Mouse (Mus musculus) gonadal fat pad, adult 2 months (tissue): ENCODE measurements at regions not wholly inside any gene's neighbourhood (a gene's known extent, or its start where the extent isn't known, plus 50 kb on each side); places are given as distances from the start of the nearest gene placed in this dataset.
A peak's percentile ranks its signal among the peaks of the same experiment; 100 is the strongest.

Experiments
- DNase-seq: peaks from one replicate; pipeline ENCODE4 v3.0.0-alpha.2; 2012; ENCODE audit warnings: low read depth

DNA sequence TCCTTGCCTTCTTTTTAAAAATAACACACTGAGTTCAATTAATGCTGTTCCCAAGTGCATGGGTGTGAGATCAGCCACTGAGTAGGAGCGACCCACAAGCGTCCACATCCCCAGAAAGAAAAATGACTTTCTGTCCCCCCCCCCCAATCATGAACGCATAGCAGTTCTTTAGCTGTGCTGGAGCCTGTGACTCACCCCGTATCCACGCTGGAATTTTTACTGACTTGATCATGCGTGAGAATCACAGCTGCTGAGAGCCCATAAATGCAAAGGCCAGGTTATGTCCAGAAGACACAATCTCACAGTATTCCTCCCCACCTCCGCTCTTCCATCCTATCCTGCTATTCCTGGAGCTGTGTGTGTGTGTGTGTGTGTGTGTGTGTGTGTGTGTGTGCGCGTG, 53.3 kb downstream of the Fos start:
- no peak for DNase-seq

DNA sequence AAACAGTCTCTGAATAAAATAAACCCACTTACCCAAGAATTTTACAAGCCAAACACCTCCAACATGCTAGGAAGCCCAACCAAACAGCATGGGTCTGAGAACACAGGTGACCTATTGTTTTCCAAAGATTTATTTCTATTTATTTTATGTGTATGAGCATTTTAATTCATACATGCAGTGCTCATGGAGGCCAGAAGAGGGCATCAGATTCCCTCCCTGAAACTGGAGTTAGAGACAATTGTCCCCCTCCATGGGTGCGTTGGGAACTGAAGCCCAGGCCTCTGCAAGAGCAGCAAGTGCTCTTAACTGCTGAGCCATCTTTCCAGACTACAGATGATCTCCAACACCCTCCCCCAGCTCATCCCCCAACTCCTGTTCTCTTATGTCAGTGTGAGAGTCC, 57.9 kb downstream of the Fos start:
- no peak for DNase-seq

DNA sequence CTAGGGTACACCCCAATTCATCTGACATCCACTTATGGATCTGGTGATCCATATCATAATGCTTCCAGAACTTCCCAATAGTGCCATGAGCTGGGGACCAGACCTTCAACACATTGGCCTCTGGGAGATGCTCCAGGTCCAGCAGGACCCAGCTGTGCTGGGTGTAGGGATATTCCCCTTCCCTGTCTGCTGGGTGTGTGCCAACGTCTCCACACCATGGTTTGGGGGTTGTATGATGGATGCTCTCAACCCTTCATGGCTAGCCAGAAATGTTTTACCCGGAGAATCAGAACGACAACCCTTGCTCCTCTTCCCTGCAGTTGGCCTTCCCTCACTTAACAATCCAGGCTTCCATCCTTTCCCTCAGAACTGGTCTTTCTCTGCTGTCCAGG, 58.5 kb downstream of the Fos start:
- no peak for DNase-seq

DNA sequence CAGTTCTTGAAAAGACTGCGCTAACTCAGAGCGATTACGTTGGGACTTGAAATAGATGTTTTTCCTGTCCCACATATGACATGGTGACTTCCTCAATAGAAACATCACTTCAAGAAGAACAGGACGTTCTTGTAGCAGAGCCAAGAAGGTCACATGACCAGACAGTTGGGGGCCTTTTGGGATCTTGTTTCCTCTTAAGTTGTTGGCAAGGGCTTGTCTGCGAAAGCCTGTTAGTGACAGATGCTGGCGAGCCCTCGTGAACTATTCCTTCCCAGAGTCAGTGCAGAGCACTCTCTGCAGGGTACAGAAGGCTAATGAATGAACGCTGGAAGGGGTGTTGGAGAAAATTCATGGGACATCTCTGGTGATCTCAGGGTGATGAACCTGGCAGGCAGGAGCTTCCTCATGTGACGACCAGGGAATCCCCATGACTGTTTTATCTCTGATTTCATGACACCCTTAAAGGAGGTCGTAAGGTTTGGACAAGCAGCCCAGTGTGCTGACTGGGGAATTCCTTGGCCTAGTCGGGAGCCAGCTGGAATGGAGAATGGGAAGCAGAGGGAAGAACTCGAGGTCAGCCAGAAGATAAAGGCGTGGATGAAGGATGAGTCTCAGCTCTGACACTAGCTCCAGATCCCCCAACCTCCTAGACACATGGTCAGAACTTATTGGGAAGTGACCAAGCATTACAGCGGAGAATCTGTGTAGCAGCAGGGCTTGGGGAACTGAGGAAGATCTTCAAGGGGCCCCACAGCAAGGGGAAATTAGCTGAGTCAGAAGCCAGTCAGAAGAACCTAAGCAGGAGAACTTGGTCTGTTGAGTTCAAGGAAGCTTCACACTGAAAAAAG, 59.1 kb downstream of the Fos start:
- DNase-seq, result peak; percentile 23

DNA sequence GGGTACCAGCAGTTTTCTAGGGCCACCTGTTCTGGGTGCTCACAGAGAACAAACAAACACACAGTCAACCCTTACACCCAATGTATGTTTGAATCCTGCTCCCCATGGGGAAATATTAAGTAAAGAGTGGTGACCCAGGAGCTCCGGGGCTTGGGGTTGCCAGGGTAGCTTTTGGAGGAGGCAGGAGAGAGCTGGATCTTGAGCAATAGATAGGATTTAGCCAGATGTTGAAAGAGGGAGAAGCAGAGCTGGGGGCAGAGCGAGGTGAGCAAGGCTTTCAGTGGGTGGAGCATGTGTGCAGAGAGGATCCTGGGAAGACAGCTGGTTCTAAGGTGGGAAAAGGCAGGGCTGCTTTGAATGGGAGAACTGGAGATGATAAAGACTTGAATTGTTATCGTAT, 59.9 kb downstream of the Fos start:
- DNase-seq, result peak; percentile 56

DNA sequence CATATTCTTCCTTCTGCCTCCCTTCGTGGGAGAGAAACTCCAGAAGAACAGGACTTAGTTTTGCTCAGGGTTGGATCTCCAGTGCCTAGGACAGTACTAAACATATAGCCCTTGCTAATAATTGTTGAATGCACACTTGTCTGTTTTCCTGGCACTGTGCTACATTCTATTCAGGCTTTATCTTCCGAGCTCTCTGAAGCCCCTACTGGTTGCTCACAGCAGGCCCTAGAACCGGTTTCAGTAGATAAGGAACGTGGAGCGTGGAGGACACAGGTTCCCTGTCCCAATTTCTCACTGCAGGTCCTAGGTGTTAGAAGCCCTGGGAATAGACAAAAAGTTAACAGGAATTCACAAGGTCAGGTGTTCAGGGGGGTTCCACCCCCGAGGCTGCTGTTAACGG, 59.4 kb upstream of the Jdp2 start:
- no peak for DNase-seq

DNA sequence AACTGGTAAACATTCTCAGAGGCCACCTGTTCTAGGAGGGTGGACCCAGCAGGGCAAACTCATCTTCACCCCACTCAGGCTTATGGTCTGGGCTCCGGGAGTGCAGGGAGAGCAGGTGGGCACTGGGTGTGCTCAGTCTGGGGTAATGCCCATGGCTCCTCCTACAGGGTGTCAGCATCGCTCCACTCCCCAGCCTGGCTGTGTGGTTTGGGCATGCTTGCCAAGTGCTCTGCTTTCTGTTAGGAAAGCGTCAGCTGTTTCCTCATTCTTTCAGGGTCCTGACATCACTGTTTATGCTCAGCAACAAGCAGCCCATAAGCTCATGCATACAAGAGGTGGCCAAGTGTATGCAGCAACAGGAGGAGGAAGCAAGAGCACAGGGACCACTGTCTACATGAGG, 57.7 kb upstream of the Jdp2 start:
- no peak for DNase-seq

DNA sequence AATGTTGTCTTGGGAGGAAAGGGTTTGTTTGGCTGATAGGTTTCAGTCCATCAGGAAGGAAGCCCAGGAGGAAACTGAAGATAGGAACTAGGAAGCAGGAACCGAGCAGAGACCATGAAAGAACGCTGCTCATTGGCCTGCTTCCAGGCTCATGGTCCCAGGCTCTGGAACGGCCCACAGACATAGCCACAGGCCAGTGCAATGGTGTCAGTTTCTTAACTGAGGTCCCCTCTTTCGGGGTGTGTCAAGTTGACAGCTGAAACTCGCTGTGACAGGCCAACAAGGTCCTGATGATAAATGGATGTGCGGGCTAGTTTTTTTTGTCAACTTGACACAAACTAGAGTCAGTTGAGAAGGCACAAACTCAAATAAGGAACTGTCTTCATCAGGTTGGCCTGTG, 55.9 kb upstream of the Jdp2 start:
- DNase-seq, result no peak

DNA sequence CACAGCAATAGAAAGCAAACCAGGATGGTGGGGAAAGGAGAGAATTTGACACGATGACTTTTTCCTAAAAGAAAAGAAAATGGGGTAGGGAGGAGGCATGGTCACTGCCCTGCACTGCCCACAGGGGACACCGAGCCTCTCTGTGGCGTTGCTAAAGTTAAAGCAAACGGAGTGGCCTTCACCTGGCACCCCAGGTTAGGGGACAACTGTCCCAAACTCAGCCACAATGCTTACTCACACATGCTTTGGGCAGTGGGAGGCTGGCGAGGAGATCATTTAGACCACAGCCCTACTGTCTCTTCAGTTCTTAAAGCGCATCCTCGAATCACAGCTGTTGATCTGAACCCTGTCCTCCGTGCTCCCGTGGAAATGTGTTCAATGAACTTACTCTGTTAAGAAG, 55.3 kb upstream of the Jdp2 start:
- no peak for DNase-seq

DNA sequence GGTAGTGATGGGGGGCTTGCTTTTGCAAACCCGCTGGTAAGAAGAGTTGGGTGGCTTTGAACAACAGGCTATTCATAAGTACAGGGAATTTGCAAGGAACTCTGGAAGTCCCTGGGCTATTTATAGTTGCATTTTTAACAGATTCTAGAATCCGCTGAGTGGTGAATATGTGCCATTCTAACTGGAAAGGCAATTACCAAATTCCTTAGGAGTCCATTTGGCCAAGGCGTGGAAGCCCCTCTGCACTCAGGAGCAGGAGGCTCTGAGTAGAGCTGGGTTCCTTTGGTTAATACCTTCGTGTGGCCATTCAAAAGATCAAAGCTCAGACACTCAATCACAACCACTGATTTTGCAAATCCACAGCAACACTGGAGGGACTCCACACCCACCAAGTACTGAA, 54.0 kb upstream of the Jdp2 start:
- no peak for DNase-seq

DNA sequence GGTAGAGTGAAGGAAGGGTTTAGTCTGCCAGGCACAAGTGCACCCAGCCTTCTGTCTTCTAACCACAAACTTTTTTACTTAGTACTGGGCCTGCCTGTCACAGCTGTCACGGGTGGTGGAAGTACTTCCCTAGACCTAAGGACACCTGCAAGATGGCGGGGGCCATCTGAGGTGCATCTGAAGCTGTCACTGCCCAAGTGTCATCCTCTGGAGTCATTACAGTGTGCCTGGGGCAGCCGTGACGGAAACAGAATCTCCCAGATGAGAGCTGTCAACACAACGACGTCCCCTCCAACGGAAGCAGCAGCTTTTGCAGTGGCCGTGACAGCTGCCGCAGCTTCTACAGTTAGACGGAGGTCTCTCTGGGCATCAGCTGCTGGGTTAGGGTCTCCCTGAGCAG, 53.1 kb upstream of the Jdp2 start:
- no peak for DNase-seq

DNA sequence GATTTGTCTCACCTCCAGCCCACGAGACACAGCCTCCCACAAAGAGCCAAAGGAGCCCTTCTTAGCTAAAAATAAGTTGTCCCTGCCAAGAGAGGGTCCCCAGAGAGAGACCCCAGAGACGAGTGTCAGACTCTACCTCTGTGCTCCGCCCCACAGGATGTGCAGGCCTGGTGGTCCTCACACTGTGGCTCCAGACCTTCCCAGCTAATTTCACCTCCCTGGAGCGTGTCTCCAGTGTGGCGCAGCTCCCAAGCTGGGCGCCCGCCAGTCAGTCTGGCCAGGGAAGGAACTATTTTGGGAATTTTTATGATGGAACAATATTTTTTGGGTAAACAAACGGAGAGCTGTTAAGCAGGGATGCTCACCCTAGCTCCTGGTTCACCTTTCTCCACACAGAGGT, 50.8 kb upstream of the Jdp2 start:
- DNase-seq, result no peak
